Mouse (Mus musculus) liver, embryonic 15.5 days (tissue): ENCODE results near the gene Clstn1. TPM values are rescaled to one million over a fixed set of nuclear protein-coding genes. Genes with fewer than 3 reads are reported as not detected.
"Not testable (repeated sequence)": the region's sequence is repeated elsewhere in the genome, so short reads cannot be mapped to it uniquely, and the experiment has no call there.

Experiments used
- ATAC-seq: fragments of 200-750 bp; cut with Nextera tagmentation; 2 replicates; pipeline ENCODE4 v1.8.0; 2017; ENCODE audit warnings: moderate number of reproducible peaks, mild to moderate bottlenecking, moderate library complexity; ENCODE audit not compliant: insufficient read depth
- H3K27ac ChIP-seq: fragments of 300-500 bp; sonication (generic); replicated peaks from 2 replicates; pipeline ENCODE4 v1.5.1; 2015; ENCODE audit warnings: mild to moderate bottlenecking, inconsistent platforms
- H3K27me3 ChIP-seq: fragments of 300-500 bp; sonication (generic); 2 replicates; pipeline ENCODE4 v1.6.1; 2015; ENCODE audit warnings: mild to moderate bottlenecking, inconsistent platforms
- H3K36me3 ChIP-seq: fragments of 300-500 bp; sonication (generic); replicated peaks from 2 replicates; pipeline ENCODE4 v1.6.1; 2015; ENCODE audit warnings: moderate library complexity, mild to moderate bottlenecking, inconsistent platforms
- H3K4me1 ChIP-seq: fragments of 300-500 bp; sonication (generic); replicated peaks from 2 replicates; pipeline ENCODE4 v1.6.1; 2015; ENCODE audit warnings: inconsistent platforms
- H3K4me2 ChIP-seq: fragments of 300-500 bp; sonication (generic); 2 replicates; pipeline ENCODE4 v1.6.1; 2015; ENCODE audit warnings: moderate library complexity, mild to moderate bottlenecking, inconsistent platforms
- H3K4me3 ChIP-seq: fragments of 300-500 bp; sonication (generic); replicated peaks from 2 replicates; pipeline ENCODE4 v1.5.1; 2015; ENCODE audit warnings: mild to moderate bottlenecking, inconsistent platforms
- H3K9ac ChIP-seq: fragments of 300-500 bp; sonication (generic); 2 replicates; pipeline ENCODE4 v1.6.1; 2015; ENCODE audit warnings: moderate library complexity, mild to moderate bottlenecking, inconsistent platforms
- H3K9me3 ChIP-seq: fragments of 300-500 bp; sonication (generic); replicated peaks from 2 replicates; pipeline ENCODE4 v1.6.1; 2016; ENCODE audit warnings: inconsistent platforms
- WGBS: fragments of 180-500 bp; shearing (Covaris S2); methylation state at CpG from one replicate; pipeline ENCODE4 v1.1.7; 2015; ENCODE audit warnings: mixed read lengths; ENCODE audit not compliant: insufficient replicate concordance; 5-methylcytosine and 5-hydroxymethylcytosine counted together
- polyA plus RNA-seq: library from polyadenylated mRNA; unstranded; fragments of >200 nt; fragmentation: Nextera tagmentation; extraction: Ambion mirVana; gene quantifications from 2 replicates; pipeline ENCODE4 v1.2.1, GENCODE M21; 2015

Clstn1 gene
- polyA plus RNA-seq, 1 experiment from 2014 or later: 2.0 TPM

DNA sequence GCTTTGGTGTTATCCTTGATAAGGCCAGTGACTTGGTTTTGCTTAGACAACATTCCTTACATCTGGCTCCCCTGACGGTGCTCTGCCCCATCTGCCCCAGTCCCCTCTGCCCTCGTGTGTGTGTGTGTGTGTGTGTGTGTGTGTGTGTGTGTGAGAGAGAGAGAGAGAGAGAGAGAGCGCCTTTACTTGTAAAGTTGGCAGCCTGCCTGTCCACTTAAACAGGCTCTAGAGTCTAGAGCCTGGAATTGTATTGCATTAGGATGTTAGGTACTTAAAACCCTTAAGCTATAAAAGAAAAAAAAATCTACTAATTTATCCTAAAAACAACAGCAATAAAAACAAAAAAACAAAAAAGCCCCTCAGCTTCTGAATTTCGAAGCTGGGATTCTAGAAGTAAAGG lies 15.2 kb downstream of the Clstn1 start:
- Histone ChIP-seq H3K27ac (no peak overlapping the region), H3K4me3 (no peak overlapping the region), H3K9me3 (no peaks in the 10 kb centered on the region), H3K9ac (no peak overlapping the region), H3K4me1 (no peaks in the 10 kb centered on the region), H3K27me3 (no peaks in the 10 kb centered on the region), H3K4me2 (no peak overlapping the region), H3K36me3 (no peaks in the 10 kb centered on the region)
- WGBS: 41% methylated on average over 4 of the region's 4 CpGs
- ATAC-seq: no peak

DNA sequence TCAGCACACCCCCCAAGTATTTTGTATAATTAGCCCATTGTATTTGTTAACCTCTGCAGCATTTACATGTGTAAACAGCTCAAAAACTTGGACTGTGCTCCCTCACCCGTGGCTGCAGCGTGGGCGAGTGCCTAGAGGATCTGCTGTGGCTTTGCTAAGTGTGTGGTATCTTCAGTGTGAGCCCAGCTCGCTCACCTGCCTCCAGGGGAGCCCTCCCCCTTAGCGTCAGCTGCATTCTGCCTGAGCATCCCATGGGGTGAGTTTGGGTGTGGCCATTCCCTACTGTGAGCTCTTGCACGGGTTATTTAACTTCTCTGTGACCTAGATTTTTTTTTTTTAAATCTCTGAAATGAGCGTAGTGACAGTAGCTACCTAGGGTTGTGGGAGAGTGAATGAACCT lies 16.0 kb downstream of the Clstn1 start:
- Histone ChIP-seq H3K9me3 (no peaks in the 10 kb centered on the region), H3K4me2 (no peak overlapping the region)

DNA sequence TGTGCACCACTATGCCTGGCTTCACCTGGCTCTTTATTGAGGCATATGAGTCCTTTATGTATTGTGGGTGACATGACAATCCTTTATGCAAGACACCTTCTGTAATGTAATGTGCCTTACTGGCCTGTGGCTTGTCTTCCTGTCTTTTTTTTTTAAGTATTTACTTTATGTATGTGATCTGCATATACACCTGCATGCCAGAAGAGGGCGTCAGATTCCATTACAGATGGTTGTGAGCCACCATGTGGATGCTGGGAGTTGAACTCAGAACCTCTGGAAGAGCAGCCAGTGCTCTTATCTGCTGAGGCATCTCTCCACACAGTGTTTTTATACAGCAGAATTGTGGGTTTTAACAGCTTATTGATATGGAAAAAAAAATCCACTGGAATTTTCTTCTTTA lies 17.6 kb downstream of the Clstn1 start:
- Histone ChIP-seq H3K4me3 (no peak overlapping the region), H3K27ac (no peak overlapping the region), H3K4me1 (no peaks in the 10 kb centered on the region), H3K9me3 (no peaks in the 10 kb centered on the region), H3K4me2 (no peak overlapping the region), H3K27me3 (no peaks in the 10 kb centered on the region), H3K36me3 (no peaks in the 10 kb centered on the region), H3K9ac (no peak overlapping the region)
- ATAC-seq: no peak
- WGBS: 16% methylated on average over 1 of the region's 1 CpGs

More for the DNA sequence above, 16.0 kb downstream of the Clstn1 start:
- no peak for ATAC-seq
- Histone ChIP-seq H3K9ac (no peak overlapping the region), H3K27ac (no peak overlapping the region), H3K4me1 (no peaks in the 10 kb centered on the region), H3K4me3 (no peak overlapping the region), H3K36me3 (no peaks in the 10 kb centered on the region), H3K27me3 (no peaks in the 10 kb centered on the region)
- 46% methylated on average over 7 of the region's 7 CpGs for WGBS

DNA sequence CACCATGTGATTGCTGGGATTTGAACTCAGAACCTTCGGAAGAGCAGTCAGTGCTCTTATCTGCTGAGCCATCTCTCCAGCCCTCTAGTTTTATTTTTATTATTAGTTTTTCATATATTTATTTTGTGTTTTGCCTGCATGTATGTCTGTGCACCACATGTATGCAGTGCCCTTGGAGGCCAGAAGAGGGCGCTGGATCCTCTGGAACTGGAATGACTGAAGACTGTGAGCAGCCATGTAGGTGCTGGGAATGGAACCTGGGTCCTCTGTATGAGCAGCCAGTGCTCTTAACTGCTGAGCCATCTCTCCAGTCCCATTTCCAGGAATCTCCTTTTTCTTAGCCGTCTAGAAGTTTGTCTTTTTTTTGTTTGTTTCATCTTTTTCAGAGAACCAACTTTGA lies 18.2 kb downstream of the Clstn1 start:
- no peak overlapping the region for H3K27ac ChIP-seq
- no peak overlapping the region for H3K4me3 ChIP-seq
- 62% methylated on average over 3 of the region's 3 CpGs for WGBS
- H3K27me3 ChIP-seq: no peaks in the 10 kb centered on the region
- H3K9ac ChIP-seq: no peak overlapping the region
- H3K36me3 ChIP-seq: no peaks in the 10 kb centered on the region
- no peak overlapping the region for H3K4me2 ChIP-seq
- H3K4me1 ChIP-seq: no peaks in the 10 kb centered on the region
- no peak for ATAC-seq
- H3K9me3 ChIP-seq: no peaks in the 10 kb centered on the region

DNA sequence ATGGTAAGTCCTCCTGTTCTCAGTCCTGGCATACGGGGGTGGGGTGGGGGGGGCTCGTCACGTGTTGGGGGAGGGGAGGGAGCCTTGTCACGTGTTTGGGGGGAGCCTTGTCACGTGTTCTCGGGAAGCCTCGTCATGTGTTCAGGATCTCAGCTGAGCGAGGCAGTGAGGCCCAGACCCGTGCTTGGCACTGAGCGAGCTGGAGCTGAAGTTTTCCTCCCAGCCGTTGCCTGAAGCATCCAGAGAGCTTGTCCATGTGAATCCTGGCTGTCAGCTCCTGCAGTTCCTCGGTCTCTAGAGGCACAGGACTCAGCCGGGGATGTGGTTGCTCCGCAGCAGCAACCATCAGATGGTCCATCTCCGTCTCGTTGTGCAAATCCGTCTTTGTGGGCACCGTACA lies 19.8 kb downstream of the Clstn1 start:
- ATAC-seq: no peak
- 72% methylated on average over 18 of the region's 18 CpGs for WGBS

DNA sequence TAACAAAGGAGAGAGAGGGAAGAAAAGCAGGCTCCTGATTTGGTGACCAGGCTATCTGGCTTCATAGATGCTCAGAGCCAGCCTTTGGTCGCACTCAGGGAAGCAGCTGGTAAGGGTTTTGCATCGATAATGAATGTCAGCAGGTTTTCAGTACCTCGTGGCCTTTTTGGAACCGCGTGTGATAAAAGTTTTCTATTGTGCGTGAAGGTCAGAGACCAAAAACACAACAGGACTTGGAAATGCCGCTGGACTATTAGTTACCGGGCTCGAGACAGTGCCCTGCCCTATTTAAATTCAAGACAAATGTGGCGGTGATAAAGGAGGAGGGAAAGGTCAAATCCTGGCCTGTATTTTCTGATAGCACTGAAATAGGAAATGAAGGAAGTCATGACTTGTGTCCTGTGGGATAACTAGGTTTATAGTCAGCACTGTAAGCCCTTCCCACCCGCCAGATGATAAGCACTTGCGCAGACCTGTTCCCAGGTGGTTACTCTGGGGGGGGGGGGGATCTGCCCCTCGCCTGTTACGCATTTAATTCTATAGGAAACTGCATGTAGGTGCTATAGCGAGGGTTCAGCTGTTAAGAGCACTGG lies 20.6 kb downstream of the Clstn1 start:
- H3K4me2 ChIP-seq: no peak overlapping the region
- H3K27me3 ChIP-seq: no peaks in the 10 kb centered on the region
- no peaks in the 10 kb centered on the region for H3K9me3 ChIP-seq
- no peaks in the 10 kb centered on the region for H3K36me3 ChIP-seq
- ATAC-seq: no peak
- WGBS: 29% methylated on average over 15 of the region's 15 CpGs
- no peak overlapping the region for H3K9ac ChIP-seq
- no peak overlapping the region for H3K4me3 ChIP-seq
- H3K27ac ChIP-seq: no peak overlapping the region
- no peaks in the 10 kb centered on the region for H3K4me1 ChIP-seq

More for the DNA sequence above, 19.8 kb downstream of the Clstn1 start:
- Histone ChIP-seq H3K4me2 (no peak overlapping the region), H3K9ac (no peak overlapping the region), H3K4me1 (no peaks in the 10 kb centered on the region), H3K27me3 (no peaks in the 10 kb centered on the region), H3K27ac (no peak overlapping the region), H3K4me3 (no peak overlapping the region), H3K9me3 (no peaks in the 10 kb centered on the region), H3K36me3 (no peaks in the 10 kb centered on the region)

DNA sequence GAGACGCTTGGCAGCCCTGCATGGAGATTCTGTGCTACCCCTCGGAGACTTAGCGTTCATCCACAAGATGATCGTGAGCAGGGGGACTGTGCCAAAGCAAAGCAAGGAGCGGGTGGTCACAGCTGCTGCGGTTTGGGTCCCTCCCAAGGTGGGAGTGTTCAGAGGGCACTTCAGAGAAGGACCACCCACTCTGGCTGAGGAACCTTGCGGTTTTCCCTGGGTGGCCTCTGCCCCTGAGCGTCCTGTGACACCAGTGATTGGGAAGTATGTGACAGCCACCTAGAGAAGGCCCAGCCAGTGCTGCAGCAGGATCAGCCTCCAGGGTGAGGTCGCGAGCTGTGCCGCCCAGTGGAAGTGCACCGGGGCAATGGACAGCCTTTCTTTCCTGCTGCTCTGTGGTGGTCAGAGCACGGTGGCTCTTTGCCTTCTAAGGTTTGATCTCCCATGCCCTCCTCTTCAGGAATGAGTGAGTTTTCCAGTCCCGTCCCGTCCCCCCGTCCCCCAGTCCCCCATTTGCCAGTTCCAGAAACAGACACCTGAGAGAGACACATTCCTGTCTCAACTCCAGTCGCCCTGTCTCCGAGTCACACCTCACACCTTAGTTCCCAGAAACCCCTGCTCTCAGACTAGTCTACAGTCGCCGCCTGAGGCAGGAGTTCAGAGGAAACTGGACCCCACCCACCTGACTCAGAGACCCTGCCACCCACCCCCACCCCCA lies 21.5 kb downstream of the Clstn1 start:
- Histone ChIP-seq H3K4me2 (no peak overlapping the region), H3K36me3 (no peaks in the 10 kb centered on the region), H3K27me3 (no peaks in the 10 kb centered on the region), H3K9me3 (no peaks in the 10 kb centered on the region), H3K4me1 (no peaks in the 10 kb centered on the region), H3K27ac (no peak overlapping the region), H3K9ac (no peak overlapping the region), H3K4me3 (no peak overlapping the region)
- no peak for ATAC-seq
- whole genome bisulfite sequencing: 36% methylated on average over 20 of the region's 20 CpGs

DNA sequence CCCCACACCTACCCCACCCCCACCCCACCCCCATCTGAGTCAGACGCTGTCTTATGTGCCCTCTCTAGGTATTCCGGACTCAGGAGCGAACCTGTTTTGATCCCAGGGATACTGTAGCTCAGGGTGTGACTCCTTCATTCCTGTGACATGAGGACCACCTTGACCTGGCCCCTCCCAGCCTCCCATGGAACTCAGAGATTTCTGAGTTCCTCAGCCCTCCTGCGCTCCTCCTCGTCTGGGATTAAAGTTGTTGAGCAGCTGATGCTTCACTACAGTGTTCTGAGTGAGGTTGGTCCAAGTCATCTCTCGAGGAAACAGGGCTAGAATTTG lies 22.0 kb downstream of the Clstn1 start:
- H3K9me3 ChIP-seq: no peaks in the 10 kb centered on the region
- no peak overlapping the region for H3K4me2 ChIP-seq
- no peak for ATAC-seq
- H3K36me3 ChIP-seq: no peaks in the 10 kb centered on the region
- no peak overlapping the region for H3K9ac ChIP-seq
- H3K4me1 ChIP-seq: no peaks in the 10 kb centered on the region
- H3K27me3 ChIP-seq: no peaks in the 10 kb centered on the region
- H3K4me3 ChIP-seq: no peak overlapping the region
- 74% methylated on average over 6 of the region's 6 CpGs for WGBS
- no peak overlapping the region for H3K27ac ChIP-seq

DNA sequence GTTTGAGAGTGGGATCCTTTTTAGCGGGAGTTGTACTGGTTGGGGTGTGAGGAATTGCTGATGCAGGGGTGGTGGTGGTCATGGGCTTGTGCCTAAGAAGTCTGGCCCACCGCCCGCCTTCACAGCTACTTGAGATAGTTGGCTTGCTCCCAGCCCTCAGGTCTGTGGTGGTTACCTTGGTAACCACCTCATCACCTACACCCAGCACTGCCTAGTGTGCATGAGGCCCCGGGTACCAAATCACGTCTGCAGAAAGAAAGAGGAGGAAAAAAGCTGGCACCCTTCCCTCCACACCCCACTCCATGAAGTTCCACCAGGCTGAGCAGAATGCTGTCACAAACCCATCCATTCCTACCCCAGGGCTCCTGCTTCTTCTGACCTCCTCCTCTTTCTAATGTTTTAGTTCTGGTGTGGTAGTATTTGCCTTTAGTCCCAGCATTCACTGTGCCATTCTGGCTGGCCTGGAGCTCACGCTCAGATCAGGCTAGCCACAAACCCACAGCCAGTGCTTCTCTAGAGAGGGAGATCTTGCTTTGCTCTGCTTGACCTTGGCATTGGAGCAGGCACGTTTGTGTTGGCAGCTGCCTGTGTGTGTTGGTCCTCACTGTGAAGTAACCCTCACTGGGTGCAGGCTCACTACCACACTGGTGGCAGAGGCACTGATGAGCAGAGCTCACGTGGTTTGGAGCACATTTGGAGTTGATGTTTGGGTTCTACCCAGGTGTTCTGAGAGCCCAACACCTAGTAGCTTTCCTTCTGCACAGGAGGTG lies 23.2 kb downstream of the Clstn1 start:
- H3K4me2 ChIP-seq: no peak overlapping the region
- no peak overlapping the region for H3K9ac ChIP-seq
- 56% methylated on average over 8 of the region's 8 CpGs for WGBS

DNA sequence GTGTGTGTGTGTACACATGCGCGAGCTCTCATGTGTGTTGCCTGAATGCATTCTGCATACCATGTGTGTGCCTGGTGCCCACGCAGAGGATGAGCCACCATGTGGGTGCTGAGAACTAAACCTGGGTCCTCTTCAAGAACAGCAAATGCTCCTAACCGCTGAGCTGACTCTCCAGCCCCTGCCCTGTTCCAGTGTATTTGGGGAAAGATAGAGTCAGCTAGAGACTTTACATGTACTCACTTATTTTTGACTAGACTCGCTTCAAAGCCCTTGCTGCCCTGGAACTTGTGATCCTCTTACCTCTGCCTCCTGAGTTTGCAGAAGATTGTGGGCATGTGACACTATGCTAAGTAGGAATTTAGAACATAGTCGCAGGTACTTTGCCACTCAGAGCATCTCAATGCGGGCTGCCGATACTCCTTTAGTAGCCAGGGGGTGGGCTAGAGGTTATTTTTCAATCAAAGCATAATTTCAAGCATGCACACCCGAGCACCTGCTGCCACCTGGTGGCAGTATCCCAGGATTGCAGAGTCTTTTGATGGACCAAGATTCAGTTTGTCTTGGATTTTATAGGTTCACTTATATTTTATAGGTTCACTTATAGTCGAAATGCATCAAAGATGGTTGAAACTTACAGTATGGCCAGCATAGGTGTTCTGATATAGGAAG lies 25.2 kb downstream of the Clstn1 start:
- 39% methylated on average over 10 of the region's 10 CpGs for WGBS
- ATAC-seq: no peak
- Histone ChIP-seq H3K27me3 (no peaks in the 10 kb centered on the region; the same call in 1 of the 2 replicates), H3K36me3 (no peaks in the 10 kb centered on the region), H3K9me3 (no peaks in the 10 kb centered on the region), H3K27ac (no peak overlapping the region), H3K9ac (no peak overlapping the region), H3K4me1 (no peaks in the 10 kb centered on the region), H3K4me2 (no peak overlapping the region), H3K4me3 (no peak overlapping the region)

More for the DNA sequence above, 23.2 kb downstream of the Clstn1 start:
- no peaks in the 10 kb centered on the region; the same call in 1 of the 2 replicates for H3K27me3 ChIP-seq
- H3K4me1 ChIP-seq: no peaks in the 10 kb centered on the region
- no peak overlapping the region for H3K4me3 ChIP-seq
- ATAC-seq: no peak
- no peak overlapping the region for H3K27ac ChIP-seq
- H3K9me3 ChIP-seq: no peaks in the 10 kb centered on the region
- no peaks in the 10 kb centered on the region for H3K36me3 ChIP-seq

DNA sequence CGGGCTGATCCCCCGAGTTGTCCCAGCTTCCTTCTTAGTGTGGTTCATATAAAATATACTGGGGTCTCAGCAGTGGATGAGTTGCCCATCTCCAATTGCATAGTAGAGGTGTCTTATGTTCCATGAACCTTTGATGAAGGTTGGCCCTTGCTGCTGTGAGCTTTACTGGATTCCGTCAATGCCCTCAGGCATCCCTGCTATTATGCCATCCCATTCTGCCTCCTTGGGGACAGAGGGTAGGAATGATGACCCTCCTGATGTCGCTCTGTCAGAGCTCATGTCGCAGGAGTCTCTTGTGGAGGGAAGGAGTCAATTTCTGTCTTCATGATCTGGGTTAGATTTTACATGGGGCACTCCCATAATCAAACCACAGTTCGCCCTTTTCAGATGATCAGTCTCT lies 27.2 kb downstream of the Clstn1 start:
- not testable (repeated sequence) for H3K36me3 ChIP-seq, ATAC-seq, H3K4me3 ChIP-seq, H3K9ac ChIP-seq, H3K27me3 ChIP-seq, H3K9me3 ChIP-seq, H3K4me1 ChIP-seq, H3K4me2 ChIP-seq, H3K27ac ChIP-seq
- 59% methylated on average over 6 of the region's 6 CpGs for WGBS
